Mouse (Mus musculus) liver, postnatal 0 days (tissue): ENCODE results near the gene Spint1.

ENCODE experiments used
- CTCF ChIP-seq: sonication (generic); IDR thresholded peaks from 2 replicates; pipeline ENCODE4 v1.5.1; 2016; ENCODE audit warnings: antibody characterized with exemption, low read depth
- EP300 ChIP-seq: IDR thresholded peaks from 2 replicates; pipeline ENCODE4 v1.6.1; 2016; ENCODE audit warnings: antibody characterized with exemption, low read depth, mild to moderate bottlenecking

- TF ChIP-seq EP300 (no peak), CTCF (no peak)
Observed at GRCm38 (mm10) chr2:119203871-119204460, 33.2 kb upstream of the Spint1 start.
